35 mouse cellular contexts compared by ENCODE assay signal in genomic region chr4:53046238-53047022, GRCm38 (mm10). TPM values are rescaled to one million over a fixed set of nuclear protein-coding genes. Genes with fewer than 3 reads are reported as not detected.
DNase-seq lines count a peak whose midpoint lies in the region; ATAC-seq and TF ChIP-seq lines count a peak whose summit lies in the region.
"Had no signal": no experiment of that assay in that cellular context is flagged by ENCODE, and none has a peak within 500 bp of the region (broad histone marks: within the 10 kb centered on the region; RNA-seq: fewer than 3 reads in every experiment).

No protein-coding gene starts in this region.

- WGBS in kidney, postnatal 0 days: 48% methylated on average over 9 of the region's 9 CpGs
- WGBS in neural tube, embryonic 12.5 days: 56% methylated on average over 9 of the region's 9 CpGs
- WGBS in forebrain, postnatal 0 days: 72% methylated on average over 9 of the region's 9 CpGs

- TF ChIP-seq CTCF in kidney, postnatal 0 days (IDR thresholded peaks at IDR 0.05; ENCODE audit: low read depth): no peak
- TF ChIP-seq CTCF in forebrain, postnatal 0 days (IDR thresholded peaks at IDR 0.05; ENCODE audit: low read depth): no peak

- H3K9ac ChIP-seq in kidney, postnatal 0 days (ENCODE audit: low read depth, low read length): no peak overlapping the region
- no peak overlapping the region for H3K9ac ChIP-seq in neural tube, embryonic 12.5 days
- H3K9ac ChIP-seq in forebrain, postnatal 0 days: no peak overlapping the region
- H3K9ac ChIP-seq: embryonic facial prominence, embryonic 12.5 days; forebrain, embryonic 12.5 days; heart, embryonic 13.5 days; stomach, embryonic 15.5 days had no signal

- no peaks in the 10 kb centered on the region for H3K9me3 ChIP-seq in kidney, postnatal 0 days (replicated peaks; ENCODE audit: low read length)
- H3K9me3 ChIP-seq in neural tube, embryonic 12.5 days: no peaks in the 10 kb centered on the region
- no peaks in the 10 kb centered on the region for H3K9me3 ChIP-seq in forebrain, postnatal 0 days (ENCODE audit: low read length)
- H3K9me3 ChIP-seq: embryonic facial prominence, embryonic 12.5 days; forebrain, embryonic 12.5 days; heart, embryonic 13.5 days; stomach, embryonic 15.5 days had no signal

- no peak overlapping the region for H3K27ac ChIP-seq in kidney, postnatal 0 days
- no peak overlapping the region for H3K27ac ChIP-seq in neural tube, embryonic 12.5 days
- H3K27ac ChIP-seq in forebrain, postnatal 0 days (ENCODE audit: low read depth, low read length): no peak overlapping the region
- H3K27ac ChIP-seq: embryonic facial prominence, embryonic 12.5 days; forebrain, embryonic 12.5 days; heart, adult 2 months; heart, embryonic 13.5 days; stomach, embryonic 15.5 days had no signal

- H3K4me1 ChIP-seq in kidney, postnatal 0 days (replicated peaks; ENCODE audit: insufficient read depth, low read length): no peaks in the 10 kb centered on the region
- H3K4me1 ChIP-seq in neural tube, embryonic 12.5 days: peaks cover 4% of the 10 kb centered on the region; the same call in 1 of the 2 replicates
- no peaks in the 10 kb centered on the region for H3K4me1 ChIP-seq in forebrain, postnatal 0 days (ENCODE audit: insufficient read depth)
- H3K4me1 ChIP-seq: embryonic facial prominence, embryonic 12.5 days; stomach, embryonic 15.5 days had no signal

- no peak for ATAC-seq in kidney, postnatal 0 days (replicated peaks; ENCODE audit: low FRiP score, low read depth)
- peak; percentile 67 for ATAC-seq in neural tube, embryonic 12.5 days (ENCODE audit: low FRiP score, low read depth)
- ATAC-seq in forebrain, postnatal 0 days: no peak

- DNase-seq in kidney, postnatal 0 days (ENCODE audit: low spot score): peak; percentile 28
- no peak for DNase-seq in kidney, adult 9 months
- DNase-seq in ES-CJ7 (ENCODE audit: low read depth, low spot score) (peak; percentile 34), R1 (ENCODE audit: low read depth, low spot score) (peak; percentile 52)
- no peak for DNase-seq in layer of hippocampus, postnatal 36 days
- DNase-seq in forebrain, postnatal 0 days: no peak
- DNase-seq: adrenal gland, postnatal 25 days; B cell, adult 2 months; cerebellum, adult 11 months; cerebellum, adult 9-11 months; gastrocnemius, postnatal 36 days; heart, adult 2 months; heart, postnatal 14 days; kidney, adult 11 months; kidney, postnatal 10 days; lung, adult 2 months; lung, postnatal 14 days; right cerebral cortex, postnatal 4 days; thymus, postnatal 25 days had no signal

- no peaks in the 10 kb centered on the region for H3K27me3 ChIP-seq in kidney, postnatal 0 days (ENCODE audit: insufficient read depth, low read length)
- no peaks in the 10 kb centered on the region for H3K27me3 ChIP-seq in neural tube, embryonic 12.5 days (replicated peaks)
- H3K27me3 ChIP-seq in forebrain, postnatal 0 days (ENCODE audit: insufficient read depth, low read length): no peaks in the 10 kb centered on the region
- H3K27me3 ChIP-seq: CH12.LX; embryonic facial prominence, embryonic 12.5 days; forebrain, embryonic 12.5 days; heart, embryonic 13.5 days; stomach, embryonic 15.5 days had no signal

- no peak overlapping the region for H3K4me2 ChIP-seq in kidney, postnatal 0 days (ENCODE audit: low read length)
- H3K4me2 ChIP-seq in neural tube, embryonic 12.5 days (replicated peaks): no peak overlapping the region
- no peak overlapping the region for H3K4me2 ChIP-seq in forebrain, postnatal 0 days (ENCODE audit: low read depth)
- H3K4me2 ChIP-seq: embryonic facial prominence, embryonic 12.5 days; forebrain, embryonic 12.5 days; heart, embryonic 13.5 days; liver, embryonic 11.5 days; stomach, embryonic 15.5 days had no signal

- H3K4me3 ChIP-seq in kidney, postnatal 0 days (replicated peaks; ENCODE audit: low read depth, low read length): no peak overlapping the region
- no peak overlapping the region for H3K4me3 ChIP-seq in neural tube, embryonic 12.5 days
- H3K4me3 ChIP-seq in forebrain, postnatal 0 days (ENCODE audit: low read depth, low read length): no peak overlapping the region
- H3K4me3 ChIP-seq: embryonic facial prominence, embryonic 12.5 days; forebrain, embryonic 12.5 days; heart, adult 2 months; heart, embryonic 13.5 days; stomach, embryonic 15.5 days had no signal

- peaks cover 16% of the 10 kb centered on the region for H3K36me3 ChIP-seq in kidney, postnatal 0 days (ENCODE audit: insufficient read depth, low read length)
- peaks cover 16% of the 10 kb centered on the region; the same call in 1 of the 2 replicates for H3K36me3 ChIP-seq in neural tube, embryonic 12.5 days
- peaks cover 5% of the 10 kb centered on the region; the same call in 1 of the 2 replicates for H3K36me3 ChIP-seq in forebrain, postnatal 0 days (ENCODE audit: insufficient read depth)

RNA-seq across cellular contexts. Expression of gene Nipsnap3b, which starts 34.8 kb away (rescaled TPM):
- 88.5 and 95.4 TPM in 2 replicates for polyA plus RNA-seq in kidney, postnatal 0 days (2015; fragmentation: Nextera tagmentation; extraction: Ambion mirVana)
- polyA plus RNA-seq in neural tube, embryonic 12.5 days (2016; fragmentation: Nextera tagmentation; extraction: Ambion mirVana): 137 and 138 TPM in 2 replicates
- 10 to 100 TPM; 13.9 to 19.7 TPM for total RNA-seq in layer of hippocampus, postnatal 36 days (2021)
- total RNA-seq in forebrain, postnatal 0 days (2014; rRNA removed): 126 and 141 TPM in 2 replicates
- 170 and 182 TPM in 2 replicates for polyA plus RNA-seq in forebrain, postnatal 0 days (2015; fragmentation: Nextera tagmentation; extraction: Ambion mirVana)

RNA-seq across cellular contexts. Expression of gene Nipsnap3a, which starts 57.4 kb away (rescaled TPM):
- polyA plus RNA-seq in kidney, postnatal 0 days (2015; fragmentation: Nextera tagmentation; extraction: Ambion mirVana): 0.11 TPM in 1 of 2 replicates, not detected in the other
- polyA plus RNA-seq in neural tube, embryonic 12.5 days (2016; fragmentation: Nextera tagmentation; extraction: Ambion mirVana): not detected in 2 replicates
- not detected for total RNA-seq in layer of hippocampus, postnatal 36 days (2021)
- total RNA-seq in forebrain, postnatal 0 days (2014; rRNA removed): not detected in 2 replicates
- polyA plus RNA-seq in forebrain, postnatal 0 days (2015; fragmentation: Nextera tagmentation; extraction: Ambion mirVana): not detected in 2 replicates
- total RNA-seq: adrenal gland, postnatal 25 days; CH12.LX; common myeloid progenitor, adult 5-6 weeks; gastrocnemius, adult 18-20 months; gastrocnemius, postnatal 36 days; heart, adult 2 months; heart, postnatal 14 days; layer of hippocampus, adult 18-20 months; layer of hippocampus, postnatal 25 days; left cerebral cortex, postnatal 10 days; megakaryocyte progenitor cell, adult 5-6 weeks; MEL; midbrain, postnatal 0 days had no signal
- polyA plus RNA-seq: embryonic facial prominence, embryonic 12.5 days; forebrain, embryonic 12.5 days; heart, adult 2 months; heart, embryonic 13.5 days; limb, embryonic 11.5 days; liver, embryonic 11.5 days; lung, adult 2 months; midbrain, postnatal 0 days; stomach, embryonic 15.5 days had no signal

Comparison
In these comparisons a context has a peak if more than half of its experiments do, and no peak if none do; other contexts are left out.
1. DNase-seq: peak in kidney, postnatal 0 days (single experiment), ES-CJ7 (single experiment) and R1 (single experiment); none in kidney, adult 9 months (single experiment), layer of hippocampus, postnatal 36 days (0 of 2) and forebrain, postnatal 0 days (single experiment).